Mouse (Mus musculus) gastrocnemius, adult 2 months (tissue): ENCODE results near the gene Arl3. TPM values are rescaled to one million over a fixed set of nuclear protein-coding genes. Genes with fewer than 3 reads are reported as not detected.

ENCODE experiments used
- DNase-seq: peaks from one replicate; pipeline ENCODE4 v3.0.0; 2022
- H3K27ac ChIP-seq: fragments of 200-600 bp; 2 replicates; pipeline ENCODE4 v1.8.1; 2022; ENCODE audit warnings: mild to moderate bottlenecking
- H3K4me3 ChIP-seq: fragments of 200-600 bp; 2 replicates; pipeline ENCODE4 v1.8.1; 2022; ENCODE audit warnings: mild to moderate bottlenecking, moderate library complexity
- CTCF ChIP-seq: fragments of 200-600 bp; IDR thresholded peaks from 2 replicates; pipeline ENCODE4 v1.8.1; 2022; ENCODE audit warnings: antibody characterized with exemption, mild to moderate bottlenecking, moderate library complexity
- intact Hi-C: fragments of 180-260 bp; cut with DNase I; formaldehyde crosslinking; loops from one replicate; pipeline ENCODE4 v1.15.1; 2025
- total RNA-seq, 2 experiments: library from RNA; stranded (reverse); gene quantifications; 2 replicates each; pipeline ENCODE4 v1.2.3; 2021

Arl3 gene
- total RNA-seq, 2 experiments from 2014 or later, result 64.0 to 67.7 TPM

DNA sequence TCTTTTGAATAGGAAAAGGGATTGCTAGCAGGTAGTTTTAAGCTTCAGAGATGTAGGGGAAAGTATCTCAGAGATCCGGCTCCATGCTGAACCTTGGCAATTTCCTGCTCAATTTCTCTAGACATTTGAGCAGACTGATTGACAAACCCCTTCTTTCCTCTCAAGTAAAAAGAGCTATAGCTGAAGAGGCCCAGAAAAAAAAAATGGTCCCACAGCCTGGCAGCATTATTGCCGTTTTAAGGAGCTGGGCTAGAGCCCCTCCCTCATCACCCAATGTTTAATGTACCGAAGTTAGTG, 73.5 kb downstream of the Arl3 start:
- H3K4me3 ChIP-seq, result peak overlapping the region; percentile 95
- H3K27ac ChIP-seq, result peak overlapping the region; percentile 99
- intact Hi-C loops, result no loop called here
- DNase-seq, result no peak
- no peak for TF ChIP-seq CTCF

DNA sequence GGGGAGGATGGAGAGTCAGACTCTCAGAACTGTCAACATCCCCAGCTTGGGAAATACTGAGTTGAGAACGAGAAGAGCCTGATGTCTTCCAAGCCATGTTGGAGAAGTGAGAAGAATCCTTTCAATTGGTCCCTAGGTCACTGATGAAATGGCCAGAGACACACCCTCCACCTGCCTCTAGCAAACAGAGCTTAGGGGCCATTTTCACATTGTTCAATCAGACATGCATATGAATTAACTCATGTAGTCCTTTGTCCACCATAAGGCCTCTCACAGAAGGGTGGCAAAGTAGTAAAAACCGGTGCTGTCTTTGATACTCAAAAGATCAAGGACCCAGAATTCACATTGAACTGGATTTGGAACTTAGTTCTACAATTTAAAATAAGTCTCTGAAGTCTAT, 75.8 kb downstream of the Arl3 start:
- H3K4me3 ChIP-seq, result no peak overlapping the region
- intact Hi-C loops, result no loop called here
- no peak overlapping the region for H3K27ac ChIP-seq
- no peak for TF ChIP-seq CTCF
- no peak for DNase-seq

DNA sequence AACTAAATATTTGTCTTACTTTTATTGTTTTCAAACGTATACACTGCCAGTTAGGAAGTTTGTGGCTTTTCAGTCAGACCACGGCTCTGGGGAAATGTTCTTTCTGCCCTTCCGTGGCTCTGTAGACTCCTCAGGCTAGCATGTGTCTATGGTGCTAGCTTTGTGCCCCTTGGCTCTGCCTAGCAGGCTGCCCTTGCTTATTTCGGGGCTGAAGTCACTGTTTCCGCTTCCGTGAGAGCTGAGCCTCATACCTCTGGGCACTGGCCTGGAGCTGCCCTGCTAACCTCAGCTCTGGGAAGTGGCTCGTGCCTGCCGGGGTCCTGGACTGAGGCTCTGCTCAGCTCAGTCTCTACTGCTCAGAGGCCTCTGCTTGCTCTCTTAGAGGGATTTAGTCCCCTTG, 77.9 kb downstream of the Arl3 start:
- DNase-seq, result peak; percentile 11
- H3K4me3 ChIP-seq, result no peak overlapping the region
- no peak overlapping the region for H3K27ac ChIP-seq
- TF ChIP-seq CTCF, result no peak
- intact Hi-C loops, result no loop called here

DNA sequence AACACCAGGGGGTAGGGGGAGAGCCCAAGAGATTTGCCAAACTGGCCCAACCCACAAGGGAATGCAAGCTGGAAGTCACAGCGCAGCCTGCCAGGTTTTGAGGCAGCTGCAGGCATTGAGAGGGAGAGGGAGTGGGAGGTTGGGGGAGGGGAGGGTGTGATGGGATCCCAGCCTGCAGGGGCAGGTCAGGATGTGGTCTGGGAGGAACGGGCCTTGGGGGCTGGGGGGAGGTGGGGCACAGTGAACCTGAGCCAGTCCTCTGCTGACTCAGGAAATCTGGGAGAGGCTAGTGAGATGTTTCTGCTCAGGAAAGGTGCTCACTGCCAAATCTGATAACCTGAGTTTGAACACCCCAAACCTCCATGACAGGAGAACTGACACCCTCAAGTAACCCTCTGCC, 82.4 kb downstream of the Arl3 start:
- peak; percentile 59 for DNase-seq
- no peak overlapping the region for H3K27ac ChIP-seq
- no peak overlapping the region for H3K4me3 ChIP-seq
- intact Hi-C loops, result no loop called here
- TF ChIP-seq CTCF, result no peak

- no peak for TF ChIP-seq CTCF
Measured at GRCm38 (mm10) chr19:46489448-46489847, 83.5 kb downstream of the Arl3 start.

DNA sequence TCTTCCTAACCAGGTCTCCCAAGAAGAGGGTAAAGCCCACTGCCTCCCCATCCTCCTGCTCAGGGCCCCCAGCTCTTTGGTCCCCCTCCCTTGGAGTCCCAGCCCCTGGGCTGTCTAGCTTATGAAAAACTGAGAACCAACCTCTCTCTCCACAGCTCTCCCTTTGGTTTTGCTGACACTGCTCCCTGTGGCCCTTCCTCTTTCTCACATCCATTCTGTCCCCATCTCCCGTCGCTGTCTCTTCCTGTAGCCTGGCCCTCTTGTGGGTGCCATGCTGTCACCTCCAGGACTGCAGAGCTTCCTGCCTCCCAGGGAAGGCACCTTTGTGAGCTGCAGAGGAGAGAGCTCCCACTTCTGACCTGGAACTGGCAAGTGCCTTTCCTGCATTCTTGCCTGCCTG, 86.3 kb downstream of the Arl3 start:
- intact Hi-C loops, result no loop called here
- no peak for TF ChIP-seq CTCF
- H3K4me3 ChIP-seq, result no peak overlapping the region
- peak; percentile 21 for DNase-seq
- peak overlapping the region; percentile 70; the same call in 1 of the 2 replicates for H3K27ac ChIP-seq

More at GRCm38 (mm10) chr19:46489448-46489847, 83.5 kb downstream of the Arl3 start:
- H3K4me3 ChIP-seq, result no peak overlapping the region
- DNase-seq, result no peak
- intact Hi-C loops, result no loop called here
- no peak overlapping the region for H3K27ac ChIP-seq

GRCm38 (mm10) chr19:46485847-46486246, 87.2 kb downstream of the Arl3 start:
- no peak for TF ChIP-seq CTCF
- intact Hi-C loops, result no loop called here
- peak; percentile 43 for DNase-seq
- no peak overlapping the region for H3K4me3 ChIP-seq
- peak overlapping the region; percentile 70; the same call in 1 of the 2 replicates for H3K27ac ChIP-seq

DNA sequence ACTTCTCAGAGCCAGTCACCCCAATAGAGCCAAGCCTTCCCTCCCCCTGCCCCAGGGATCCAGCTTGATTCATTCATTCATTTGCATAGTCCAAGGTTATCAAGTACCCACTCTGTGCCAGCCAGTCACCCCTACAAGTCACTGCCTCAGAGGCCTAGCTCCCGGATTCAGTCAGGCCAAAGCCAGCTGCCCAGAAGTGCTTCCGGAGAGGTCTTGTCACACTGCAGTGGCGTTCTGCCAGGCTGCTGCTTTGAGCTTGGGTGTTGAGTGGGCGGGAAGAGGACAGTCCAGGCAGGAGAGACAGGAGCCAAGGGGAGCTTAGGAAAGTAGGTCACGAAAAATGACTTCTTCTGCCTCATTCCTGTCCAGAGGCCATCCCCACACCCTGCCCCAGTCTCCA, 88.5 kb downstream of the Arl3 start:
- peak; percentile 85 for DNase-seq
- H3K4me3 ChIP-seq, result peak overlapping the region; percentile 38
- no peak for TF ChIP-seq CTCF
- intact Hi-C loops, result no loop called here
- H3K27ac ChIP-seq, result peak overlapping the region; percentile 70

DNA sequence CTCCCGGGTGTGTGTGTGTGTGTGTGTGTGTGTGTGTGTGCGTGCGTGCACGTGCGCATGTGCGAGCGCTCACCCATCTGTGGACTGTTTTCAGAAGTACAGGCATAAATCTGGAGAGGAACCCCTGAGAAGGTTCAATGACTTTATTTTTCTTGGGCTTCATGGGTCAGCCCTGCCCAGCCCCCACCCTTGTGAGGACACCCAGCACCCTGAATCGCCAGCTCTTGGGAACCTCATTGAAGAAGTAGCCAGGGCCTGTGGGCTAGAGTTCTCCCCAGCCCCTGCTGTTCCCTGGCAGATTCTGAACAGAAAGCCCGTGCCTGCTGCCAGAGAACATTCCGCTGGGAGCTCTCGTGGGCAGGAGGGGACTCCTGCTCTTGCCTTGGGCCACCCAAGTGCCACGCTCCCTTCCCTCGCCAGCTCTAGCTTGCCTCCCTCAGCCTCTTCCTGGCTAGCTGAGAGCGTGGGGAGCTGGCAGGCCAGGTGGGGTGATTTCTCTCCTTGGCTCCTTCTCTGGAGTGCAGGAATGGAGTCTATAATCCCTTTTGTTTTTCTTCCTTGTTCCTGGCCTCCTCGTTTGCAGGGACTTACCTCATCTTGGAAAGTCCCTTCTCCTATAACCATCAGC, 89.2 kb downstream of the Arl3 start:
- Histone ChIP-seq H3K27ac (peak overlapping the region; percentile 70), H3K4me3 (peak overlapping the region; percentile 38)
- intact Hi-C loops, result no loop called here
- no peak for TF ChIP-seq CTCF
- DNase-seq, result peak; percentile 54

DNA sequence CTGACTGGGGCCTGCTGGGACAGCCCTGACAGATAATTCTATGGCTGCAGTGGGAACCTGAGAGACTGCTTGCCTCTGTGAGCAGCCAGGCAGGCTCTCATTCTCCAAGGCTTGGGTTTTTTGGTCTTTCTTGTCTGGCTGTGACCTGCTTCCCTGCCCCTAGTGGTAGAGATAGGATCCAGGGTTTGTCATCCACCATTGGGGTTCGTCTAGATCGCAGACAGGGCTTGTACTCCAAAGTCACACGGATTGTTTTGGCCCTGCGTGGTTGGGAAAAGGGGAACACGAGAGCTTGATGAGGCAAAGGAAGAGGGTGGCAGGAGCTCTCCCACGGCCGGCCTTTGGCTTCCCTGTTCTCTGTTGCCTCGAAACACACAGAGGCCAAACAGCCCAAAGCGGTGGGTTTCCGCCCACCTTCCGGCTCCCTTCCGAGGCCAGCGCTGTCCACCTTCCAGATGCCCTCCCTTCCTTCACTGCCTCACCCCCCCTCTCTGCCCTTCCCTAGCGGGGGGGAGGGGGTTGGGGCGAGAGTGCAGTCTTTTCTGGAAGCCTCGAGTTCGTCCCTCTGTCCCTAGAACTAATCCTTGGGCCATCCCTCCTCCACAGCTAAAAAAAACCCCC, 90.0 kb downstream of the Arl3 start:
- H3K27ac ChIP-seq, result peak overlapping the region; percentile 70
- H3K4me3 ChIP-seq, result no peak overlapping the region
- DNase-seq, result peak; percentile 22
- intact Hi-C loops, result no loop called here
- TF ChIP-seq CTCF, result peak; percentile 31; the same call in 1 of the 2 replicates

GRCm38 (mm10) chr19:46481756-46482155, 91.2 kb downstream of the Arl3 start:
- Histone ChIP-seq H3K27ac (no peak overlapping the region), H3K4me3 (no peak overlapping the region)
- peak; percentile 8 for DNase-seq
- intact Hi-C loops, result no loop called here
- no peak for TF ChIP-seq CTCF

- Histone ChIP-seq H3K4me3 (no peak overlapping the region), H3K27ac (no peak overlapping the region)
- DNase-seq, result peak; percentile 12
- intact Hi-C loops, result no loop called here
- TF ChIP-seq CTCF, result no peak
Measured at GRCm38 (mm10) chr19:46481352-46481751, 91.6 kb downstream of the Arl3 start.

Other genes with a start within 250 kb of the Arl3 start
- under 1 TPM; 0.14 to 0.36 TPM for gene Psd, start 246.0 kb downstream of the Arl3 start, total RNA-seq
- 1 to 10 TPM; 2.9 to 3.8 TPM for gene Fbxl15, start 245.0 kb downstream of the Arl3 start, total RNA-seq
- 10 to 100 TPM; 58.2 to 67.6 TPM for gene Cuedc2, start 234.5 kb downstream of the Arl3 start, total RNA-seq
- gene Mfsd13a, start 232.1 kb downstream of the Arl3 start, total RNA-seq, result 1 to 10 TPM in 1 of 2 experiments, under 1 TPM in 1; 0.82 to 1.2 TPM
- gene 2310034G01Rik, start 222.9 kb downstream of the Arl3 start, total RNA-seq, result under 1 TPM; 0.17 to 0.18 TPM
- gene Actr1a, start 177.4 kb downstream of the Arl3 start, total RNA-seq, result 10 to 100 TPM; 59.8 to 61.0 TPM
- gene Sufu, start 176.3 kb downstream of the Arl3 start, total RNA-seq, result 1 to 10 TPM; 5.1 to 6.1 TPM
- 10 to 100 TPM; 20.2 to 20.7 TPM for gene Trim8, start 71.5 kb downstream of the Arl3 start, total RNA-seq
- 1 to 10 TPM; 3.2 to 3.7 TPM for gene Sfxn2, start 167 bp upstream of the Arl3 start, total RNA-seq
- 100 to 1,000 TPM in 1 of 2 experiments, 10 to 100 TPM in 1; 65.4 to 101 TPM for gene Wbp1l, start 25.9 kb upstream of the Arl3 start, total RNA-seq
- not detected for gene Cyp17a1, start 100.0 kb upstream of the Arl3 start, total RNA-seq
- 10 to 100 TPM; 12.1 to 12.2 TPM for gene Borcs7, start 116.7 kb upstream of the Arl3 start, total RNA-seq
- 100 to 1,000 TPM in 1 of 2 experiments, 10 to 100 TPM in 1; 76.3 to 106 TPM for gene As3mt, start 134.3 kb upstream of the Arl3 start, total RNA-seq
- 1 to 10 TPM; 2.7 to 3.6 TPM for gene Cnnm2, start 188.4 kb upstream of the Arl3 start, total RNA-seq